Mouse (Mus musculus) CD4-positive, CD25-positive, alpha-beta regulatory T cell (primary cell): ENCODE measurements around the gene Adgrf2. TPM values are rescaled to one million over a fixed set of nuclear protein-coding genes. Genes with fewer than 3 reads are reported as not detected.

Source experiments
- polyA plus RNA-seq: library from polyadenylated mRNA; unstranded; fragments of 100-300 nt; shearing (Covaris generic); gene quantifications from one replicate; pipeline ENCODE4 v1.2.1, GENCODE M21; 2017

Adgrf2 gene
- polyA plus RNA-seq, result 0.07 TPM

DNA sequence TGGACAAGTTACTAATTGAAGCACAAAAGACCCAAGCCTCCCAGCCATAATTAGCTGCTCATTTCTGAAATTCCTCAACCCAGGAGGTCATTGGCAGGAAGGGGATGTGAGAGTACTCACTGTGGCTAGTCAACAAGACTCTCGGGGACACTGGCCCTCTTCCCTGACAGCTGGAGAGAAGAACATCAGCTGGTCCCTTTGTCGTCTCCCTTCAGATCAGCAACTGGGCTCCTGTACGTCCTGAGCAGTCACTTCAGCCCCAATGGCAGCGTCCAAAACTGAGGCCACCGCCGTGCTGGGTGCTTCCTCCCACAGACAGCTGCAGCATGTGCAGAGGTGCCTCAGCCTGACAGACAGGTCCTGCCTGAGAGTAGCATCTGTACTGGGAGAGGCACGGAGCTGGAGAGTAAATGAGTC is at the start of gene Adgrf2:
TSS of gene Adgrf2 (minus strand) at position 379 of the 417 bp plus-strand sequence.

DNA sequence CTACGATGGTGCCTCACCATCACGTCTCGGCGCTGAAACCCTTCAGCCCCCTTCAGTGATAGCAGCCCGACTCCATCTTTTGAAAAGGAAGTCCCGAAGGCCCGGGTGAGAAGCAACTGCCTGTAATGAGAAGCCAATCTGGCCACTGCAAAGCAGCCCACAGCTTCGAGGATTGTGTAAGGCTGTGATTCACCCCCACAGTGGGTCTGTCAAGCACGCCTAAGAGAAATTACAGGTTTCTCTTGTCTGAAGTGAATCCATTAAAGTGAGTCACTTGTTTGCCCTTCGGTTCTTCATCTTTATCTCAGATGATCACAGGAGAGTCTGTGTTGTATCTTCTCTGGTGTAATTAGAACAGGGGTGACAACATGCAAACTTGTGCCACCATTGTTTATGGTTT is 49.8 kb downstream of the Adgrf2 start, which contains the start of gene Adgrf4:
TSS of gene Adgrf4 (minus strand) at position 149 of the 400 bp plus-strand sequence.

Other genes starting within 250 kb of the Adgrf2 start
- not detected for gene Opn5, start 130.8 kb downstream of the Adgrf2 start, polyA plus RNA-seq
- not detected for gene Adgrf4, start 49.9 kb downstream of the Adgrf2 start, polyA plus RNA-seq
- gene Cd2ap, start 134.5 kb upstream of the Adgrf2 start, polyA plus RNA-seq, result 16.8 TPM